Mouse (Mus musculus) ES-Bruce4 (cell line): Measurements from ENCODE around the gene Sh2b3. TPM values are rescaled to one million over a fixed set of nuclear protein-coding genes. Genes with fewer than 3 reads are reported as not detected.

Source experiments
- H3K27ac ChIP-seq: 2 replicates; pipeline ENCODE4 v1.5.1; 2012; ENCODE audit warnings: low read length, inconsistent platforms; ENCODE audit not compliant: insufficient read depth
- H3K27me3 ChIP-seq: 2 replicates; pipeline ENCODE4 v1.6.1; 2012; ENCODE audit warnings: mild to moderate bottlenecking, low read length, inconsistent platforms; ENCODE audit not compliant: control insufficient read depth, poor library complexity, insufficient read depth, severe bottlenecking
- H3K36me3 ChIP-seq: 2 replicates; pipeline ENCODE4 v1.6.1; 2012; ENCODE audit warnings: inconsistent platforms, mild to moderate bottlenecking, low read length, moderate library complexity; ENCODE audit not compliant: control insufficient read depth, poor library complexity, insufficient read depth, severe bottlenecking
- H3K4me1 ChIP-seq: one replicate; pipeline ENCODE4 v1.8.1; 2011; ENCODE audit warnings: low read length; ENCODE audit not compliant: control insufficient read depth, insufficient read depth
- H3K4me3 ChIP-seq: 2 replicates; pipeline ENCODE4 v1.5.1; 2011; ENCODE audit warnings: low read depth, mild to moderate bottlenecking, low read length
- H3K9ac ChIP-seq: 2 replicates; pipeline ENCODE4 v1.6.1; 2012; ENCODE audit warnings: low read depth, mild to moderate bottlenecking, inconsistent platforms; ENCODE audit not compliant: poor library complexity, severe bottlenecking
- H3K9me3 ChIP-seq: replicated peaks from 2 replicates; pipeline ENCODE4 v1.6.1; 2012; ENCODE audit warnings: mild to moderate bottlenecking, low read length, inconsistent platforms; ENCODE audit not compliant: control insufficient read depth, poor library complexity, insufficient read depth, severe bottlenecking
- CTCF ChIP-seq: IDR thresholded peaks from one replicate; pipeline ENCODE4 v1.8.1; 2011; ENCODE audit warnings: low read depth, low read length
- EP300 ChIP-seq: IDR thresholded peaks from 2 replicates; pipeline ENCODE4 v1.6.1; 2011; ENCODE audit warnings: low read depth, low read length; ENCODE audit not compliant: insufficient read depth
- POLR2A ChIP-seq: IDR thresholded peaks from one replicate; pipeline ENCODE4 v1.8.1; 2011; ENCODE audit warnings: low read length; ENCODE audit not compliant: insufficient read depth
- polyA plus RNA-seq: library from polyadenylated mRNA; stranded (reverse); fragments of >200 nt; gene quantifications from 2 replicates; pipeline ENCODE4 v1.2.4, GENCODE M21; 2011; ENCODE audit warnings: low read depth; ENCODE audit not compliant: missing spikeins, insufficient read depth, insufficient read length

The Sh2b3 gene
- polyA plus RNA-seq, 1 experiment: 8.5 TPM

DNA sequence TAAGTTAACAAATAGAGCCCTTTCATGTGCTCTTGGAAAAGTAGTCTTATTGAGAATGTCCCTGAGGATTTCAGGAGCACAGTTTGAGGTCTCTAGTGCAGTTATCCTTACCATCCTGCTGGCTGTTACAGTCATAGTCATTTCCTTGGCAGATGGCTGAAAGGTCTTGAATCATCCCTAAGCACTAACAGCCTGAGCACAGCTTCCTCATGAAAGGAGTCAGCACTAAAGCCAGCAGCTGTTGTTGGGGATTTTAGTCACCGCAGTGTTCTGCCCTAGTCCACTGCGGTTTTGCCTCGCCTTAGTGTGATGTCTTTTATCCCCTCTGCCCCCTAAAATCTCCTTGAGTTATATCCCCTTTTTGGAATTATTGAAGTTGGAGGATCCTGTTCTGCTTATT is 30.3 kb downstream of the Sh2b3 start:
- no peaks in the 10 kb centered on the region for H3K27me3 ChIP-seq
- H3K9ac ChIP-seq: no peak overlapping the region
- H3K9me3 ChIP-seq: no peaks in the 10 kb centered on the region
- no peak for TF ChIP-seq CTCF
- no peak for TF ChIP-seq EP300
- TF ChIP-seq POLR2A: no peak
- peaks cover 35% of the 10 kb centered on the region for H3K36me3 ChIP-seq
- no peaks in the 10 kb centered on the region for H3K4me1 ChIP-seq
- no peak overlapping the region for H3K4me3 ChIP-seq
- no peak overlapping the region for H3K27ac ChIP-seq

GRCm38 (mm10) chr5:121798447-121798846 is 39.0 kb downstream of the Sh2b3 start:
- no peaks in the 10 kb centered on the region for H3K27me3 ChIP-seq
- H3K4me3 ChIP-seq: no peak overlapping the region
- peaks cover 79% of the 10 kb centered on the region for H3K36me3 ChIP-seq
- no peak overlapping the region for H3K27ac ChIP-seq
- no peaks in the 10 kb centered on the region for H3K9me3 ChIP-seq
- TF ChIP-seq POLR2A (no peak), EP300 (no peak), CTCF (no peak)
- H3K9ac ChIP-seq: no peak overlapping the region
- no peaks in the 10 kb centered on the region for H3K4me1 ChIP-seq

DNA sequence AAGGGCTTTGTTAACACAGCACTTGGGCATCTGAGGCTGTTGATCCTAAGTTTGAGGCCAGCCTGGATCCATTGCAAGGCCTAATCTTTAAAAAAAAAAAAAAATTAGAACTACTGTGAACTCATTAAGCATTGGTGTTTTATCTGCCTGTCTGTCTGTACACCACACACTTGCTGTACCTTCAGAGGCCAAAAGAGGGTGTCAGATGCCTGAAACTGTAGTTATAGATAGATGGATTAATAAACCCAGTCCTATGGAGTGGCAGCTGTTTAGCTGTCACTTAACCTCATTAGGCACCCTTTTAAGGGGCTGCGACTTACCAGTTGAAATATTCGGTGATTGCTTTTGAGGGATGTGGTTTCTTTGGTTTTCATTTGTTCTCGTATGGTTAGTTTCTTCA is 41.6 kb downstream of the Sh2b3 start:
- no peak for TF ChIP-seq POLR2A
- TF ChIP-seq EP300: no peak
- no peak for TF ChIP-seq CTCF
- Histone ChIP-seq H3K9ac (no peak overlapping the region), H3K4me3 (no peak overlapping the region), H3K4me1 (no peaks in the 10 kb centered on the region), H3K36me3 (peaks cover 55% of the 10 kb centered on the region), H3K9me3 (no peaks in the 10 kb centered on the region), H3K27me3 (no peaks in the 10 kb centered on the region), H3K27ac (no peak overlapping the region)

DNA sequence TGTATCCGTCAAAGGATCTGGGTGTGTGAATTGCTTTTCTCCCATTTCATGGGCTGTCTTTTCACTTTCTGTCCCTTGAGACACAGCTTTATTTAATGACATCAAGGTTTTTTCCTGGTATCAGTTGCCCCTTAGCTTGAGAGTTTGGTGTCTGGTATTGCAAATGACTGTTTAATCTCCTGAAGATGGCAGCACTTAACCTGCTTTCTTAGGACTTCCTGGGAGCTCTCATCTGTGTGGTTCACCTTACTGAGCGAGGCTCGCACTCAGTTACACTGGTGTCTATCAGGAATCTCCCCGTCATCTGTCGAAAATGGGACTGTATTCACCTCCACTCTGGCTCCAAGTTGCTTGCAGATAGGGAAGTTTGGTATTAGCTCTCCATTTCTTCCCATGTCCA is 46.4 kb downstream of the Sh2b3 start:
- Histone ChIP-seq H3K36me3 (peaks cover 36% of the 10 kb centered on the region), H3K4me1 (no peaks in the 10 kb centered on the region), H3K9ac (no peak overlapping the region), H3K9me3 (no peaks in the 10 kb centered on the region), H3K27me3 (no peaks in the 10 kb centered on the region), H3K27ac (no peak overlapping the region), H3K4me3 (no peak overlapping the region)
- TF ChIP-seq POLR2A: no peak
- TF ChIP-seq EP300: no peak
- TF ChIP-seq CTCF: no peak

DNA sequence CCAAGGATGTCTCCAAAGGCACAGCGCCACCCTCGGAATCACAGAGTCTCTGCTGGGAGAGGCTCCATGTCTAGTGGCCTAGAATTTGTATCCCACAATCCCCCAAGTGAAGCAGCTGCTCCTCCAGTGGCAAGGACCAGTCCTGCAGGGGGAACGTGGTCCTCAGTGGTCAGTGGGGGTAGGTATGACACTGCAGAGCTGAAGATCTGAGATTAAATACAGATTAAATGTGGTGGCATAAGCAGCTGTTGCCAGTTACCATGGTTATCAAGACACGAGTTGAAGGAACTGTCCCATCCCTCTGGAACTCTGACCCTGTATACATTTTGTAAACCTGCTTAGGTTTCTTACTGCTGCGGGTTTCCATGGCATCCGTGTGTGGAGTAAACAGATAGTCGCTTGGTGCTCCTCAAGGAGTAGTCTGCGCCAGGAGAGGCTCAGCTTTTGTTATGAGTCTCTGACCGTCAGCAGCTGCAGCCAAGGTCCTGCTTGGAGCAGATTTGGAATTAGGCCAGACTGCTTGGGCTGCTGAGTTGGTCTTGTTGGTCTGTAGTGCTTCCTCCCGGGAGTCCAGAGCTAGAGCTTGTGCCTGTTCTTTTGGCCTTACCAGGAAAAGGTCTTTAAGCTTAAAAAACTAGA is 53.5 kb downstream of the Sh2b3 start:
- H3K27me3 ChIP-seq: no peaks in the 10 kb centered on the region
- no peak overlapping the region for H3K27ac ChIP-seq
- H3K4me1 ChIP-seq: no peaks in the 10 kb centered on the region
- no peaks in the 10 kb centered on the region for H3K9me3 ChIP-seq
- no peak overlapping the region for H3K9ac ChIP-seq
- no peak overlapping the region for H3K4me3 ChIP-seq
- peaks cover 53% of the 10 kb centered on the region for H3K36me3 ChIP-seq
- no peak for TF ChIP-seq CTCF
- no peak for TF ChIP-seq POLR2A
- TF ChIP-seq EP300: no peak

GRCm38 (mm10) chr5:121782467-121782866 is 55.0 kb downstream of the Sh2b3 start:
- Histone ChIP-seq H3K9ac (no peak overlapping the region), H3K27me3 (no peaks in the 10 kb centered on the region), H3K4me1 (no peaks in the 10 kb centered on the region), H3K9me3 (no peaks in the 10 kb centered on the region), H3K27ac (no peak overlapping the region), H3K4me3 (no peak overlapping the region), H3K36me3 (peaks cover 61% of the 10 kb centered on the region)
- no peak for TF ChIP-seq CTCF
- no peak for TF ChIP-seq POLR2A
- TF ChIP-seq EP300: no peak
